Mouse (Mus musculus) myocyte (in vitro differentiated cells): ENCODE measurements around the gene Gm20388.

Source experiments
- CEBPB ChIP-seq: IDR thresholded peaks from 2 replicates; pipeline ENCODE4 v1.6.1; 2011; ENCODE audit warnings: mild to moderate bottlenecking, moderate library complexity; ENCODE audit not compliant: poor library complexity, insufficient read depth, severe bottlenecking
- MAX ChIP-seq: IDR thresholded peaks from one replicate; pipeline ENCODE4 v1.6.1; 2011; ENCODE audit warnings: low read depth, mild to moderate bottlenecking, control low read depth
- POLR2A ChIP-seq: IDR thresholded peaks from one replicate; pipeline ENCODE4 v1.6.1; 2011; ENCODE audit warnings: low read depth, mild to moderate bottlenecking, control low read depth, moderate library complexity; ENCODE audit not compliant: insufficient read length
- REST ChIP-seq: IDR thresholded peaks from one replicate; pipeline ENCODE4 v1.6.1; 2011; ENCODE audit warnings: mild to moderate bottlenecking, control low read depth, moderate library complexity; ENCODE audit not compliant: insufficient read depth, insufficient read length
- TCF3 ChIP-seq: IDR thresholded peaks from one replicate; pipeline ENCODE4 v1.6.1; 2011; ENCODE audit warnings: low read depth, control low read depth; ENCODE audit not compliant: insufficient read length

GRCm38 (mm10) chr8:122467816-122468215 is 2557.2 kb downstream of the Gm20388 start:
- TF ChIP-seq MAX, result no peak
- no peak for TF ChIP-seq REST
- TF ChIP-seq POLR2A, result no peak
- TF ChIP-seq TCF3, result no peak
- TF ChIP-seq CEBPB, result no peak
